Comparison of ENCODE assay signal across 9 mouse cellular contexts in the genomic region with DNA sequence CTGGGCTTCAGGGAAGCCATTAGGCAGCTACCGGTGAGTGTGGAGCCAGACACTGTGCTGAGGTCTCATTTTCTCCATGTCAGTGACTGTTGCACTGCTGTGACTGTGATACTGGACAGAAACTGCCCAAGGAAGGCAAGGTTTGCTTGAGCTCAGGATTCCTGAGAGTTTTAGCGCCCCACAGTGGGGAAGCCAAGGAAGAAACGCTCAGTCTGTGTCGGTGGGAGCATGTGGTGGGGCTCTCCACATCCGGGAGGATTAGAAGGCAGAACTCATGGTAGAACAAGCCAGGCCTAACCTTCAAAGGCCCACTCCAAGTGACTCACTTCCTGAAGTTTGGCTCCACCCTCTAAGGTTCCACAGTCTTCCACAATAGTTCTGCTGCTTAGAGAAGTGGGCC. TPM values are rescaled to one million over a fixed set of nuclear protein-coding genes. Genes with fewer than 3 reads are reported as not detected.
DNase-seq lines count a peak whose midpoint lies in the region; ATAC-seq and TF ChIP-seq lines count a peak whose summit lies in the region.
"Had no signal": no experiment of that assay in that cellular context is flagged by ENCODE, and none has a peak within 500 bp of the region (broad histone marks: within the 10 kb centered on the region; RNA-seq: fewer than 3 reads in every experiment).

No protein-coding gene starts in this region.

- H3K27ac ChIP-seq in hindbrain, embryonic 11.5 days (ENCODE audit: low read depth, low read length), result no peak overlapping the region
- H3K27ac ChIP-seq in hindbrain, embryonic 16.5 days (ENCODE audit: low read depth, low read length), result no peak overlapping the region
- H3K27ac ChIP-seq in gastrocnemius, adult 2 months, result no peak overlapping the region
- H3K27ac ChIP-seq in layer of hippocampus, adult 2 months, result no peak overlapping the region

- no peaks in the 10 kb centered on the region for H3K9me3 ChIP-seq in hindbrain, embryonic 11.5 days (ENCODE audit: control insufficient read depth, low read length)
- no peaks in the 10 kb centered on the region for H3K9me3 ChIP-seq in hindbrain, embryonic 16.5 days (ENCODE audit: control insufficient read depth, low read length)

- no peak for ATAC-seq in hindbrain, embryonic 11.5 days (ENCODE audit: low FRiP score)
- no peak; the same call in 1 of the 2 replicates for ATAC-seq in hindbrain, embryonic 16.5 days
- peak; percentile 42 for ATAC-seq in neutrophil, adult 5-6 weeks (ENCODE audit: extremely low read depth, insufficient number of reproducible peaks, low FRiP score, poor library complexity, severe bottlenecking)

- H3K36me3 ChIP-seq in hindbrain, embryonic 11.5 days (ENCODE audit: control insufficient read depth, insufficient read depth, low read length), result no peaks in the 10 kb centered on the region
- no peaks in the 10 kb centered on the region for H3K36me3 ChIP-seq in hindbrain, embryonic 16.5 days (ENCODE audit: control insufficient read depth, insufficient read depth, low read length)

- no peaks in the 10 kb centered on the region for H3K4me1 ChIP-seq in hindbrain, embryonic 11.5 days (replicated peaks; ENCODE audit: control insufficient read depth, insufficient read depth, low read length)
- peaks cover 7% of the 10 kb centered on the region; the same call in 1 of the 2 replicates for H3K4me1 ChIP-seq in hindbrain, embryonic 16.5 days (ENCODE audit: control insufficient read depth, insufficient read depth, low read depth, low read length)

- H3K27me3 ChIP-seq in hindbrain, embryonic 11.5 days (ENCODE audit: control insufficient read depth, insufficient read depth, low read length), result no peaks in the 10 kb centered on the region
- no peaks in the 10 kb centered on the region for H3K27me3 ChIP-seq in hindbrain, embryonic 16.5 days (replicated peaks; ENCODE audit: control insufficient read depth, insufficient read depth, low read length)

- intact Hi-C loops in gastrocnemius, adult 2 months (cut with DNase I), result loop anchor here (5.0 kb wide), 3 partner anchors 46 to 156 kb away; a partner anchor contains a TSS

- no peak overlapping the region for H3K9ac ChIP-seq in hindbrain, embryonic 11.5 days (ENCODE audit: low read depth, low read length)
- no peak overlapping the region for H3K9ac ChIP-seq in hindbrain, embryonic 16.5 days (ENCODE audit: low read depth, low read length)

- DNase-seq in hindbrain, embryonic 11.5 days (ENCODE audit: low spot score), result peak; percentile 44
- peak; percentile 35 for DNase-seq in CD4-positive, CD25-positive, alpha-beta regulatory T cell, adult 2 months (ENCODE audit: low read depth, low spot score)
- peak; percentile 72 for DNase-seq in cerebellum, adult 11 months
- peak; percentile 65 for DNase-seq in gastrocnemius, adult 2 months
- DNase-seq in layer of hippocampus, adult 2 months (ENCODE audit: low spot score in 2 of 2), result peak in 1 of 2 experiments; percentile 35
- DNase-seq in c-Kit-positive CD71-positive TER-119-positive erythroid progenitor cells, embryonic 14.5 days (ENCODE audit: low spot score), result no peak

- no peak overlapping the region for H3K4me2 ChIP-seq in hindbrain, embryonic 11.5 days (replicated peaks; ENCODE audit: low read depth, low read length)
- H3K4me2 ChIP-seq in hindbrain, embryonic 16.5 days (ENCODE audit: low read length), result no peak overlapping the region

- TF ChIP-seq CTCF in gastrocnemius, adult 2 months (IDR thresholded peaks at IDR 0.05), result peak; percentile 66
- peak; percentile 79 for TF ChIP-seq CTCF in layer of hippocampus, adult 2 months (conservative IDR thresholded peaks at IDR 0.05)

- no peak overlapping the region for H3K4me3 ChIP-seq in hindbrain, embryonic 11.5 days (ENCODE audit: low read depth, low read length)
- H3K4me3 ChIP-seq in hindbrain, embryonic 16.5 days (ENCODE audit: low read length), result no peak overlapping the region
- H3K4me3 ChIP-seq in gastrocnemius, adult 2 months, result no peak overlapping the region
- H3K4me3 ChIP-seq in layer of hippocampus, adult 2 months, result no peak overlapping the region
- H3K4me3 ChIP-seq: myocyte had no signal

- 43% methylated on average over 5 of the region's 5 CpGs for WGBS in hindbrain, embryonic 11.5 days
- WGBS in hindbrain, embryonic 16.5 days, result 26% methylated on average over 5 of the region's 5 CpGs

RNA-seq across cellular contexts. Expression of a gene that starts 55.6 kb away (rescaled TPM):
- 73.3 and 80.9 TPM in 2 replicates for polyA plus RNA-seq in hindbrain, embryonic 11.5 days (2014; fragmentation: Nextera tagmentation; extraction: Ambion mirVana)
- 79.2 and 84.1 TPM in 2 replicates for polyA plus RNA-seq in hindbrain, embryonic 16.5 days (2015; fragmentation: Nextera tagmentation; extraction: Ambion mirVana)
- total RNA-seq in gastrocnemius, adult 2 months (2021), result 10 to 100 TPM; 21.0 to 22.9 TPM
- 10 to 100 TPM; 52.7 to 55.3 TPM for total RNA-seq in layer of hippocampus, adult 2 months (2021)
- total RNA-seq in neutrophil, adult 5-6 weeks (2017), result 71.3 and 81.2 TPM in 2 replicates
